Mouse (Mus musculus) thymus, postnatal 0 days (tissue): ENCODE measurements around the gene Sephs2. TPM values are rescaled to one million over a fixed set of nuclear protein-coding genes. Genes with fewer than 3 reads are reported as not detected.
A peak's percentile ranks its signal among the peaks of the same experiment; 100 is the strongest.

Experiments used
- DNase-seq: peaks from one replicate; pipeline ENCODE4 v3.0.0-alpha.2; 2015; ENCODE audit warnings: low spot score
- polyA plus RNA-seq: library from polyadenylated mRNA; unstranded; fragments of >200 nt; fragmentation: Nextera tagmentation; extraction: Ambion mirVana; gene quantifications from 2 replicates; pipeline ENCODE4 v1.2.1, GENCODE M21; 2015

The Sephs2 gene
- polyA plus RNA-seq, 1 experiment from 2014 or later, result 151 TPM

DNA sequence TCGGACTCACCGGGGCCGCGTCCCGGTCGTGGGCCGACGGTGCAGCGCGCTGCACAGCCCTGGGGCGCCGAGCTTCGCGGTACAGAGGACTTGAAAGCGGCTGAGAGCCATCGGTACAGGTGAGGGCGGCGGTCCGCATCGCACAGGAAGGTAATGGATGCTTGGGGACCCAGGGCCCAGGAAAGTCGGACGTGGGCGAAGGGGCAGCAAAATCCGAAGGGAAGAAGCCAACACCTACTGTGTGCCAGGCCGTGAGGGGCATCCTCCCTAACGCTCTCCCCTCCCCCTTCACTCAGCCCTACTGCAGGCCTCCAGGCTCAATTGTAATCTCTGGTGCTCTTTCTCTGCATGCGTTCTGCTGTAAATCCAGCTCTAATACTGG, 40.5 kb downstream of the Sephs2 start:
- DNase-seq, result no peak

DNA sequence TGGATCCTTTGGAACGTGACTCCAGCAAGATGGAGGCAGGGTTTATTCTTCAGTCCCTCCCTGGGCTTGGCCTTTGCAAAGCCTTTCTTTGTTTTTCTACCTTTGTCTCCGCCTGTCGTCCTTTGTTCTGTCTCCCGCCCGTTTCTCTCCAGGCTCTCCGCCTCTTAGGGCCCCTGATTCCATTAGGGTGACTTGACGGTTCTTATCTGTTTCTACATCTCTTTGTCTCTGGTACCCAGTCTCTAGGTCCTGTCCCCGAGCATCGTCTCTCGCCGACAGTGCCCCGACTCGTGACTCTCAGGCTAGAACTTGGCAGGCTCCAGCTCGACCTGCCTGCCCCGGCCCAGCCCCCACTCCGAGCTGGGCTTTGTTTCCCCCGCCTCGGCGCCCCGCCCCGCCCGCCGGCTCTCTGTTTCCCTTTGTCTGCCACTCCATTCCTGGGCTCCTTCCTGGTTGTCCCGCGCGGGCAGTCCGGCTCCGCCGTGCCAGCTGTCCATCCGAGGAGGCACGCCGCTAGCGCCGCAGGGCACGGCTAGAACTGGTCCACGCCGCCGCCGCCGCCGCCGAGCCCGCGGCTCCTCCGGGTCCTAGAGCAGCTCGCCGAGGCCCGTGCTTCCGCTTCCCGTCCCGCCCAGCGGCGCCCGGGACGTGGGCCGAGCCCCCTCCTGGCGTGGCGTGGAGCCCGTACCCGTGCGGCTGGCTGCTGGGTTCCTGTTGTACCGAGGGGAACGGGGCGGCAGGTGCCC, 41.1 kb downstream of the Sephs2 start, which contains the start of the genes Zfp553 and Sept1:
Gene Zfp553, plus strand, starts transcription at position 440 of the 746 bp plus-strand sequence.
Gene Sept1, minus strand, starts transcription at position 509 of the 746 bp plus-strand sequence.
- DNase-seq, result peak; percentile 87

DNA sequence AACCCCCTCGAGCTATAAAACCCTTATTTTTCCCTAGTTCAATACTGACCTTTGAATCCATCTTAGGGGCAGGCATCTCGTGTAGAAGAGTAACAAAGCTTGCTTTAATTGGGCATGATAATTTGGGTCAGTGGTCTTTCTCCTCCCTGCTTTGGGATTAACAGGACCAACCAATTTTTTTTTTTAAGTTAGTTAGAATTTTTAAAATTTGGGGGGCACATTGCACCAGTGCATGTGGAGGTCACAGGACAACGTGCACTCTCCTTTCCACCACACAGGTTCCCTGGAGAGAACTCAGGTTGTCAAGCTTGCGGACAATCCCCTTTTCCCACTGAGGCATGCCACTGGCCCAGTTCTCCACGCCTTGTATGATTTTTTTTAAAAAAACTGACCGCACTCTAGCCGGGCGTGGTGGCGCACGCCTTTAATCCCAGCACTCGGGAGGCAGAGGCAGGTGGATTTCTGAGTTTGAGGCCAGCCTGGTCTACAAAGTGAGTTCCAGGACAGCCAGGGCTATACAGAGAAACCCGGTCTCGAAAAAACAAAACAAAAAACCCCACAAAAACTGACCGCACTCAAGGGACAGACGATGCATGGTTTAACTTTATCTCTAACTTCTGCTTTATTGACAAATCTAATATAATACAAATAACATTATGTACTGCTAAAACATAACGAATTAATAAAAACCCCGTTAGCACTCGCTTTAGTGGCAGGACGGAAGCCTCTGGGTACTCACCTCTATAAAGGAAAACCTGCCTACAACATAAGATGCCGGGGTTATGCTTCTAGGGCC, 41.8 kb downstream of the Sephs2 start:
- DNase-seq, result no peak

DNA sequence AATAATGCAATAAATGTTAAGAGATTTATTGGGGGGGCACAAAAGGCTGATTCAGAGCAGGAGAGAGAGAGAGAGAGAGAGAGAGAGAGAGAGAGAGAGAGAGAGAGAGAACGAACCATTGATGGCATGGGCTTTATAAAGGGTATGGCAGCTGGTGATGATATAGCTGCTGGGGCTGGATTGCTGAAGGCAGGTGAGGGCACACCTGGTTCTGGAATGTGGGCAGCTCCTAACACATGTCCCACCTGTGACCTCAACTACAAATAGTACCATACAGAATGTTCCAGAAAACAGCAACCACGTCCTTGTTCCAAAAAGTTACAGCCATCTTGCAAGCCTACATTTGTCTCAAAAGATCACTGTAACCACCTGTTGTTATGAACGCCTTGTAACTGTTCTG, 42.5 kb downstream of the Sephs2 start:
- DNase-seq, result no peak

DNA sequence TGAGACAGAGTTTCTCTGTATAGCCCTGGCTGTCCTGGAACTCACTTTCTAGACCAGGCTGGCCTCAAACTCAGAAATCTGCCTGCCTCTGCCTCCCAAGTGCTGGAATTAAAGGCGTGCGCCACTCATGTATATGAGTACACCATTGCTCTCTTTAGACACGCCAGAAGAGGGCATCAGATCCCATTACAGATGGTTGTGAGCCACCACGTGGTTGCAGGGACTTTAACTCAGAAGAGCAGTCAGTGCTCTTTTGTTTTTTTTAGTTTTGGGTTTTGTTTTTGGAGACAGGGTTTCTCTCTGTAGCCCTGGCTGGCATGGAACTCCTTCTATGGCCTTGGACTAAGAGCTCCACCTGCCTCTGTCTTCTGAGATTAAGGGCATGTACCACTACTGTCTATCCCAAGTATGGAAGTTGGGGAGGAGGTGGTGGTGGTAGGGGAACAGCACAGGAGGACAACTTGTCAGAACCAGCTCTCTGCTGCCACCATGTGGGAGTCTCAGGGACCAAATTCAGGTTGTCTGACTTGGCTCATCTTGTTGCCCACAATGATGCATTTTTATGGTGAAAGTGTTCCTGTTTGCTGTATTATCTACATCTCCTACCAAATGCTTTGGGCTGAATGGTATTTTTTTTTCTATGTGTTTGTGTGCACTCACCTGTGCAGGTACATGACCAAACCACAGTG, 45.1 kb downstream of the Sephs2 start:
- peak; percentile 90 for DNase-seq

DNA sequence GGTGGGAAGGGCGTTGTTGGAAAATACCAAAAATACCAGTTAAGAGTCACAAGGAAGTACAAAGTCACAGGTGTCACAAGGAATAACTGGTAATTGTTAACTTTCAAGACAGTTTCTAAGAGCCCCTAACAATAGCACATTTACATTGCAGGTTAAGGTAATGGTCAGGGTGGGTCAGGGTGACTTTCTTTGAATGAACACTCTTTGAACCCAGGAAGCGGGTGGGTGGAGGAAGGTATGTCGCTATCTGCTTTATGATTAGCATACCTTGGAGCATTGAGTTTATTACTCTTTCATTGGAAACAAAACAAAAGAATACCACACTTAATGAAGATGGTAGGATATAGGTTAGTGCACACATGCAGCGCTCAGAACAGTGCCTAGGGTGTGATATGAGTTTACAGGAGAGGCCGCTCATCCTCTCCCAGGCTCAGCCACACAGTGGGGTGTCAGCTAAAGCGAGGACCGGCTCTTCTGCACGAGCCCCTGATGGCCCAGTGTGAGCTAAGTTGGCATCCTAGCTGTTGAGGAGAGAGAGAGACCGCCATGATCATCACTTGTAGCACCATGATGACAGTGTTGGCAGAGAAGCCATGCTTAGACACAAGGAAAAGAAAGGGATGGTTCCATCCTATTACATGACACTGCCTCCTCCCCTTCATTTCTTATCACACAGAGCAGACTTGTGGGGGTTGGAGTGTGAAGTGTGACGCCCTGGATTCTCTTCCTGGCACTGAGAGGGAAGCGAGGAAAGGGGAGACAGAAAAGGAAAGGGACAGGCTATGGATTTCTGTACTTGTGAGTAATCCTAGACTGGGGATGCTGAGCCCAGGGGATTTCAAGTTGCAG, 48.5 kb downstream of the Sephs2 start:
- no peak for DNase-seq

DNA sequence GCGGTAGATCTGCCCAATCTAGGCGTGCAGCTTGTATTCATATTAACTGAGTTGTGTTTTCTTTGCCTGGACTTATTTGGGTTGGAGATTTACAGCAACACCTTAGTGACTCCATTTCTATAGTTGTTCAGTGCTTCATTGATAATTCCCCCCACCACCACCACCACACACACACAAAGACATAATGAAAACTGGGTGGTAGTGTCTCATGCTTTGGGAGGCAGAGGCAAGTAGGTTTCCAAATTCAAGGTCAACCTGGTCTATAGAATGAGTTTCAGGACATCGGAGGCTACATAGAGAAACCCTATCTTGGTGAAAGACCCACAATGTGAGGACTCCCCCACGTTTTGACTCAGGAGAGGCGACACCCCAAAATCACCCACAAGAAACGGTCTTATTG, 49.2 kb downstream of the Sephs2 start:
- DNase-seq, result no peak

DNA sequence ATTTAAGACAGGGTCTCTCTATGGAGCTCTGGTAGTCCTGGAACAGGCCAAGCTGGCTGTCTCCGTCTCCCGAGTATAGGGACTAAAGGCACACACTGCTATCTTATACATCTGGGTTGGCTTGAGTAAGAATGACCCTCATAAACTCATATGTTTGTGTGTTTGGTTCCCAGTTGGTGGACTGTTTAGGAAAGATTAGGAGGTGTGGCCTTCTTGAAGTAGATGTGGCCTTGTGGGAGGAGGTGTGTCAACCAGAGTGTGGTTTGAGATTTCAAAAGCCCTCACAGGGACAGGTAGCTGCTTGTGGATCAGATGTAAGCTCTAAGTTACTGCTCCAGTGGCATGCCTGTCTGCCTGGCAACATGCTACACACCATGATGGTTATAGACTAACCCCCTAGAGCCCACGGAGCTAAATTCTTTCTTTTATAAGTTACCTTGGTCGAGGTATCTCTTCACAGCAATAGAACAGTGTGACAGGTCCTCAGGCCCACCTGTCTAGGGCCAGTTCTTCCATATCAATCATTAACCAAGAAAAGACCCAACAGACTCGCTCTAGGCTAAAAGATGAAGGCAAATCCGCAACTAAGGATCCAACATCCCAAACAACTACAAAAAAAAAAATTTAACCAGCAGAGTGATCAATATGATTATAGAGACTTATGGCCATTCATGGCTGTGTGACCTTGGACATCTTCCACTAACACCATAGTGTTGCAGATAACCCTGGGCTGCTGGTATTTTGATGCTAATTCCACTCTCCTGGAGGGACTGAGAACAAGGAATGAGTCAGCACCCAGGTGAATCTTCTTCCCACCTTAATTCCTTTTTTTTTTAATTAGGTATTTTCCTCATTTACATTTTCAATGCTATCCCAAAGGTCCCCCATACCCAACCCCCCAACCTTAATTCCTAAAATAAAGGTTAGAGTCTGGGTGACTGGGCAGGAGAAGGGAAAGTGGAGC, 50.1 kb downstream of the Sephs2 start:
- no peak for DNase-seq

DNA sequence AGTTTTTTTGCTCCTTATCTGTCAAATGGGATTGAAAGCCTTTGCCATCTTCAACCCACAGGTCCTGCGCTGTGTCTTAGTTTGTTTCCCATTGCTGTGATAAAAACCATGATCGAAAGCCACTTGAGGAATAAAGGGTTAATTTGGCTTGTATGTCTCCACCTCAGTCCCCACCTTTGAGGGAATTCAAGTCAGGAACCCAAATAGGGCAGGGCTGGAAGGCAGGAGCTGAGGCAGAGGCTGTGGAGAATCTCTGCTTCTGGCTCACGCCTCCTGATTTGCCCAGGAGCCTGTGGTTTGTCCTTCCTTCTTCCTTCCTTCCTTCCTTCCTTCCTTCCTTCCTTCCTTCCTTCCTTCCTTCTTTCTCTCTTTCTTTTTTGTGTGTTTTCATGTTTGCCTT, 50.7 kb downstream of the Sephs2 start:
- DNase-seq, result no peak

Other genes with a start within 250 kb of the Sephs2 start
- gene Maz, start 247.0 kb downstream of the Sephs2 start, polyA plus RNA-seq, result 111 and 132 TPM in 2 replicates
- gene Kif22, start 231.6 kb downstream of the Sephs2 start, polyA plus RNA-seq, result 117 and 133 TPM in 2 replicates
- 2.4 and 2.7 TPM in 2 replicates for gene Zg16, start 186.7 kb downstream of the Sephs2 start, polyA plus RNA-seq
- gene AI467606, start 182.7 kb downstream of the Sephs2 start, polyA plus RNA-seq, result 154 and 165 TPM in 2 replicates
- gene Qprt, start 151.8 kb downstream of the Sephs2 start, polyA plus RNA-seq, result 0.99 and 1.4 TPM in 2 replicates
- 26.6 and 26.7 TPM in 2 replicates for gene Spn, start 136.2 kb downstream of the Sephs2 start, polyA plus RNA-seq
- gene Cd2bp2, start 78.0 kb downstream of the Sephs2 start, polyA plus RNA-seq, result 59.5 and 62.0 TPM in 2 replicates
- gene Tbc1d10b, start 65.6 kb downstream of the Sephs2 start, polyA plus RNA-seq, result 20.5 and 27.4 TPM in 2 replicates
- gene Mylpf, start 65.2 kb downstream of the Sephs2 start, polyA plus RNA-seq, result 67.7 and 68.9 TPM in 2 replicates
- 25.4 and 29.7 TPM in 2 replicates for gene Zfp553, start 41.0 kb downstream of the Sephs2 start, polyA plus RNA-seq
- gene Sept1, start 40.9 kb downstream of the Sephs2 start, polyA plus RNA-seq, result 638 and 684 TPM in 2 replicates
- gene Zfp771, start 29.8 kb downstream of the Sephs2 start, polyA plus RNA-seq, result 34.7 and 37.0 TPM in 2 replicates
- 181 and 213 TPM in 2 replicates for gene Dctpp1, start 13.3 kb downstream of the Sephs2 start, polyA plus RNA-seq
- 81.6 and 96.5 TPM in 2 replicates for gene Itgal, start 22.2 kb upstream of the Sephs2 start, polyA plus RNA-seq
- gene Zfp768, start 71.5 kb upstream of the Sephs2 start, polyA plus RNA-seq, result 2.5 TPM in 2 replicates
- gene Zfp747, start 102.0 kb upstream of the Sephs2 start, polyA plus RNA-seq, result 7.3 and 8.0 TPM in 2 replicates
- 4.8 and 6.0 TPM in 2 replicates for gene 9130019O22Rik, start 113.1 kb upstream of the Sephs2 start, polyA plus RNA-seq
- 4.4 and 4.9 TPM in 2 replicates for gene E430018J23Rik, start 119.6 kb upstream of the Sephs2 start, polyA plus RNA-seq
- gene Zfp764, start 132.8 kb upstream of the Sephs2 start, polyA plus RNA-seq, result 6.8 and 7.0 TPM in 2 replicates
- gene Zfp688, start 148.0 kb upstream of the Sephs2 start, polyA plus RNA-seq, result 26.2 and 28.0 TPM in 2 replicates
- 4.3 and 4.7 TPM in 2 replicates for gene Zfp689, start 175.1 kb upstream of the Sephs2 start, polyA plus RNA-seq
- 51.0 and 54.6 TPM in 2 replicates for gene Prr14, start 185.6 kb upstream of the Sephs2 start, polyA plus RNA-seq
- 14.6 and 20.0 TPM in 2 replicates for gene Fbrs, start 205.1 kb upstream of the Sephs2 start, polyA plus RNA-seq
- 22.2 and 29.8 TPM in 2 replicates for gene Srcap, start 237.9 kb upstream of the Sephs2 start, polyA plus RNA-seq
- 10.9 and 15.9 TPM in 2 replicates for gene Gm42715, start 245.5 kb upstream of the Sephs2 start, polyA plus RNA-seq